Mouse (Mus musculus): ENCODE measurements at regions not wholly inside any gene's neighbourhood (a gene's known extent, or its start where the extent isn't known, plus 50 kb on each side); places are given as distances from the start of the nearest gene placed in this dataset.

- DNase-seq (ENCODE audit: low read depth, low spot score), result no peak
Observed at GRCm38 (mm10) chr4:89082838-89083237, 54.1 kb upstream of the Mtap start.

GRCm38 (mm10) chr4:89078485-89078884 lies 58.4 kb upstream of the Mtap start:
- DNase-seq (ENCODE audit: low read depth, low spot score), result no peak

GRCm38 (mm10) chr4:89074705-89075104 lies 62.2 kb upstream of the Mtap start:
- DNase-seq (ENCODE audit: low read depth, low spot score), result no peak

- DNase-seq (ENCODE audit: low read depth, low spot score), result no peak
Observed at GRCm38 (mm10) chr4:89070430-89070829, 66.5 kb upstream of the Mtap start.

GRCm38 (mm10) chr4:89064401-89064800 lies 72.5 kb upstream of the Mtap start:
- DNase-seq (ENCODE audit: low read depth, low spot score), result no peak

GRCm38 (mm10) chr4:89062384-89062783 lies 74.5 kb upstream of the Mtap start:
- no peak for DNase-seq (ENCODE audit: low read depth, low spot score)

- DNase-seq (ENCODE audit: low read depth, low spot score), result no peak
Observed at GRCm38 (mm10) chr4:89061619-89062018, 75.3 kb upstream of the Mtap start.

- DNase-seq (ENCODE audit: low read depth, low spot score), result no peak
Observed at GRCm38 (mm10) chr4:89057573-89057972, 79.3 kb upstream of the Mtap start.

- DNase-seq (ENCODE audit: low read depth, low spot score), result no peak
Observed at GRCm38 (mm10) chr4:89057135-89057534, 79.8 kb upstream of the Mtap start.

GRCm38 (mm10) chr4:89055969-89056368 lies 81.0 kb upstream of the Mtap start:
- no peak for DNase-seq (ENCODE audit: low read depth, low spot score)

- no peak for DNase-seq (ENCODE audit: low read depth, low spot score)
Observed at GRCm38 (mm10) chr4:89053606-89054005, 83.3 kb upstream of the Mtap start.

- no peak for DNase-seq (ENCODE audit: low read depth, low spot score)
Observed at GRCm38 (mm10) chr4:89051897-89052296, 85.0 kb upstream of the Mtap start.

GRCm38 (mm10) chr4:89050551-89051199 lies 86.2 kb upstream of the Mtap start:
- no peak for DNase-seq (ENCODE audit: low read depth, low spot score)

- no peak for DNase-seq (ENCODE audit: low read depth, low spot score)
Observed at GRCm38 (mm10) chr4:89049592-89050440, 87.1 kb upstream of the Mtap start.

GRCm38 (mm10) chr4:89044516-89044915 lies 92.4 kb upstream of the Mtap start:
- DNase-seq (ENCODE audit: low read depth, low spot score), result no peak

- no peak for DNase-seq (ENCODE audit: low read depth, low spot score)
Observed at GRCm38 (mm10) chr4:89043982-89044381, 92.9 kb upstream of the Mtap start.

- no peak for DNase-seq (ENCODE audit: low read depth, low spot score)
Observed at GRCm38 (mm10) chr4:89040856-89041255, 96.1 kb upstream of the Mtap start.

GRCm38 (mm10) chr4:89038906-89039305 lies 98.0 kb upstream of the Mtap start:
- DNase-seq (ENCODE audit: low read depth, low spot score), result no peak

GRCm38 (mm10) chr4:89038135-89038534 lies 98.8 kb upstream of the Mtap start:
- no peak for DNase-seq (ENCODE audit: low read depth, low spot score)

GRCm38 (mm10) chr4:89034822-89035221 lies 102.1 kb upstream of the Mtap start:
- DNase-seq (ENCODE audit: low read depth, low spot score), result no peak

- no peak for DNase-seq (ENCODE audit: low read depth, low spot score)
Observed at GRCm38 (mm10) chr4:89034299-89034698, 102.6 kb upstream of the Mtap start.

GRCm38 (mm10) chr4:89012681-89013353 lies 124.1 kb upstream of the Mtap start:
- DNase-seq (ENCODE audit: low read depth, low spot score), result no peak

GRCm38 (mm10) chr4:89008561-89008960 lies 128.4 kb upstream of the Mtap start:
- DNase-seq (ENCODE audit: low read depth, low spot score), result no peak
